Mouse (Mus musculus) layer of hippocampus, adult 9-10 months (tissue): Measurements from ENCODE around the gene Irs3.
"Not testable (repeated sequence)": the region's sequence is repeated elsewhere in the genome, so short reads cannot be mapped to it uniquely, and the experiment has no call there.

Source experiments
- DNase-seq: peaks from one replicate; pipeline ENCODE4 v3.0.0; 2022; ENCODE audit warnings: low spot score

The Irs3 gene

GRCm38 (mm10) chr5:137623937-137624530 lies 21.5 kb downstream of the Irs3 start:
- DNase-seq = no peak

GRCm38 (mm10) chr5:137615347-137615746 lies 30.2 kb downstream of the Irs3 start:
- DNase-seq = no peak

- DNase-seq = not testable (repeated sequence)
These were observed 30.6 kb downstream of the Irs3 start for GRCm38 (mm10) chr5:137614921-137615320.

GRCm38 (mm10) chr5:137613550-137613949 lies 32.0 kb downstream of the Irs3 start, which contains the start of gene Pcolce:
Gene Pcolce, minus strand, starts transcription at chr5:137613784.
- DNase-seq = no peak

GRCm38 (mm10) chr5:137613076-137613475 lies 32.4 kb downstream of the Irs3 start:
- DNase-seq = no peak

GRCm38 (mm10) chr5:137611245-137611602 lies 34.3 kb downstream of the Irs3 start:
- DNase-seq = no peak

- DNase-seq = no peak
These were observed 34.8 kb downstream of the Irs3 start for GRCm38 (mm10) chr5:137610548-137611244.

GRCm38 (mm10) chr5:137610056-137610455 lies 35.5 kb downstream of the Irs3 start:
- no peak for DNase-seq

- DNase-seq = no peak
These were observed 36.2 kb downstream of the Irs3 start for GRCm38 (mm10) chr5:137609292-137609691.

- DNase-seq = no peak
These were observed 36.8 kb downstream of the Irs3 start for GRCm38 (mm10) chr5:137608654-137609190.

GRCm38 (mm10) chr5:137607860-137608653 lies 37.5 kb downstream of the Irs3 start:
- no peak for DNase-seq

GRCm38 (mm10) chr5:137601365-137601729 lies 44.2 kb downstream of the Irs3 start:
- DNase-seq = no peak

- DNase-seq = peak; percentile 98
These were observed 44.7 kb downstream of the Irs3 start, which contains the start of gene Mospd3 for GRCm38 (mm10) chr5:137600619-137601364. Gene Mospd3, minus strand, starts transcription at chr5:137601058.

GRCm38 (mm10) chr5:137600281-137600618 lies 45.3 kb downstream of the Irs3 start:
- DNase-seq = no peak

GRCm38 (mm10) chr5:137599600-137599999 lies 45.9 kb downstream of the Irs3 start:
- no peak for DNase-seq

- DNase-seq = no peak
These were observed 47.3 kb downstream of the Irs3 start for GRCm38 (mm10) chr5:137598100-137598826.

- no peak for DNase-seq
These were observed 47.9 kb downstream of the Irs3 start for GRCm38 (mm10) chr5:137597625-137598024.

- no peak for DNase-seq
These were observed 48.8 kb downstream of the Irs3 start for GRCm38 (mm10) chr5:137596601-137597261.

GRCm38 (mm10) chr5:137595921-137596320 lies 49.6 kb downstream of the Irs3 start:
- DNase-seq = no peak
